22 mouse cellular contexts compared by ENCODE assay signal in genomic region chr13:81824576-81825330, GRCm38 (mm10). TPM values are rescaled to one million over a fixed set of nuclear protein-coding genes. Genes with fewer than 3 reads are reported as not detected.
DNase-seq lines count a peak whose midpoint lies in the region; TF ChIP-seq lines count a peak whose summit lies in the region.
"Had no signal": no experiment of that assay in that cellular context is flagged by ENCODE, and none has a peak within 500 bp of the region (broad histone marks: within the 10 kb centered on the region; RNA-seq: fewer than 3 reads in every experiment).

No protein-coding gene starts in this region.

- H3K4me3 ChIP-seq in kidney, adult 2 months (ENCODE audit: insufficient read depth, low read depth, low read length), result no peak overlapping the region
- H3K4me3 ChIP-seq: embryonic facial prominence, embryonic 13.5 days; heart, embryonic 12.5 days; limb, embryonic 10.5 days; midbrain, embryonic 10.5 days; neural tube, embryonic 15.5 days had no signal

- no peak for TF ChIP-seq POLR2A in kidney, adult 2 months (IDR thresholded peaks at IDR 0.05; ENCODE audit: low read depth, low read length)

- H3K36me3 ChIP-seq in kidney, adult 2 months (ENCODE audit: control insufficient read depth, insufficient read depth, low read length), result no peaks in the 10 kb centered on the region
- H3K36me3 ChIP-seq: embryonic facial prominence, embryonic 13.5 days; heart, embryonic 12.5 days; limb, embryonic 10.5 days; midbrain, embryonic 10.5 days; neural tube, embryonic 15.5 days had no signal

- H3K27ac ChIP-seq in kidney, adult 2 months (ENCODE audit: insufficient read depth, low read depth, low read length), result no peak overlapping the region
- H3K27ac ChIP-seq: embryonic facial prominence, embryonic 13.5 days; hindbrain, postnatal 0 days; limb, embryonic 10.5 days; midbrain, embryonic 10.5 days; neural tube, embryonic 15.5 days had no signal

- no peaks in the 10 kb centered on the region for H3K4me1 ChIP-seq in kidney, adult 2 months (ENCODE audit: control insufficient read depth, insufficient read depth, low read length)
- H3K4me1 ChIP-seq: embryonic facial prominence, embryonic 13.5 days; heart, embryonic 12.5 days; limb, embryonic 10.5 days; neural tube, embryonic 15.5 days had no signal

- peak; percentile 42 for DNase-seq in layer of hippocampus, adult 9-11 months
- DNase-seq in layer of hippocampus, postnatal 14 days (ENCODE audit: low spot score in 2 of 2), result no peak
- DNase-seq in frontal cortex, postnatal 14 days (ENCODE audit: low spot score in 2 of 2), result peak; percentile 39 to 62
- peak; percentile 62 to 94 for DNase-seq in left cerebral cortex, postnatal 25 days (ENCODE audit: low spot score in 2 of 2)
- DNase-seq in right cerebral cortex, postnatal 36 days (ENCODE audit: low spot score in 2 of 2), result peak; percentile 76 to 84
- no peak for DNase-seq in kidney, postnatal 36 days
- no peak for DNase-seq in heart, postnatal 14 days
- DNase-seq in kidney, adult 2 months, result no peak
- DNase-seq: adrenal gland, postnatal 10 days; cerebellum, adult 2 months; heart, postnatal 4 days; kidney, adult 11 months; kidney, postnatal 25 days; lung, embryonic 14.5 days; lung, postnatal 4 days; thymus, postnatal 4 days had no signal

- TF ChIP-seq CTCF in kidney, adult 2 months (conservative IDR thresholded peaks at IDR 0.05; ENCODE audit: insufficient read depth, insufficient read length, low read depth, low read length), result no peak

- intact Hi-C loops in left cerebral cortex, postnatal 25 days (cut with DNase I), result loop anchor here (1.0 to 10.0 kb wide), 4 partner anchors 32 to 490 kb away; no protein-coding TSS in a partner anchor
- intact Hi-C loops in heart, postnatal 14 days (cut with DNase I), result no loop called here

- WGBS in kidney, adult 2 months, result 47% methylated on average over 11 of the region's 11 CpGs

- no peaks in the 10 kb centered on the region for H3K27me3 ChIP-seq in kidney, adult 2 months (replicated peaks; ENCODE audit: control insufficient read depth, insufficient read depth, low read length)
- H3K27me3 ChIP-seq: embryonic facial prominence, embryonic 13.5 days; heart, embryonic 12.5 days; neural tube, embryonic 15.5 days had no signal

RNA-seq across cellular contexts. Expression of gene Cetn3, which starts 41.9 kb away (rescaled TPM):
- total RNA-seq in layer of hippocampus, postnatal 14 days (2021), result 100 to 1,000 TPM; 116 to 124 TPM
- total RNA-seq in left cerebral cortex, postnatal 25 days (2021), result 100 to 1,000 TPM; 117 to 121 TPM
- total RNA-seq in heart, postnatal 14 days (2021), result 10 to 100 TPM; 71.1 to 76.1 TPM
- 3.5 and 8.1 TPM in 2 replicates for polyA plus RNA-seq in kidney, adult 2 months (2012; rRNA removed)

Comparison
In these comparisons a context has a peak if more than half of its experiments do, and no peak if none do; other contexts are left out.
1. DNase-seq: peak in layer of hippocampus, adult 9-11 months (single experiment), frontal cortex, postnatal 14 days (2 of 2), left cerebral cortex, postnatal 25 days (2 of 2) and right cerebral cortex, postnatal 36 days (2 of 2); none in layer of hippocampus, postnatal 14 days (0 of 2), kidney, postnatal 36 days (0 of 2), heart, postnatal 14 days (0 of 2) and kidney, adult 2 months (single experiment).